Mouse (Mus musculus) embryonic fibroblast, embryonic 13.5 days (primary cell): Measurements from ENCODE around the gene Egln3.

Source experiments
- CTCF ChIP-seq: IDR thresholded peaks from 2 replicates; pipeline ENCODE4 v1.5.1; 2011; ENCODE audit warnings: mild to moderate bottlenecking, control low read depth, low read length, moderate library complexity, borderline replicate concordance; ENCODE audit not compliant: insufficient read depth
- POLR2A ChIP-seq: IDR thresholded peaks from 2 replicates; pipeline ENCODE4 v1.6.1; 2011; ENCODE audit warnings: low read depth, mild to moderate bottlenecking, control low read depth, low read length, moderate library complexity

GRCm38 (mm10) chr12:54213230-54213629 is 9.6 kb upstream of the Egln3 start:
- TF ChIP-seq POLR2A (no peak), CTCF (no peak)
